Mouse (Mus musculus) liver, embryonic 15.5 days (tissue): ENCODE measurements at regions not wholly inside any gene's neighbourhood (a gene's known extent, or its start where the extent isn't known, plus 50 kb on each side); places are given as distances from the start of the nearest gene placed in this dataset.

ENCODE experiments used
- ATAC-seq: fragments of 200-750 bp; cut with Nextera tagmentation; 2 replicates; pipeline ENCODE4 v1.8.0; 2017; ENCODE audit warnings: moderate number of reproducible peaks, mild to moderate bottlenecking, moderate library complexity; ENCODE audit not compliant: insufficient read depth
- H3K27ac ChIP-seq: fragments of 300-500 bp; sonication (generic); replicated peaks from 2 replicates; pipeline ENCODE4 v1.5.1; 2015; ENCODE audit warnings: mild to moderate bottlenecking, inconsistent platforms
- H3K27me3 ChIP-seq: fragments of 300-500 bp; sonication (generic); 2 replicates; pipeline ENCODE4 v1.6.1; 2015; ENCODE audit warnings: mild to moderate bottlenecking, inconsistent platforms
- H3K36me3 ChIP-seq: fragments of 300-500 bp; sonication (generic); replicated peaks from 2 replicates; pipeline ENCODE4 v1.6.1; 2015; ENCODE audit warnings: moderate library complexity, mild to moderate bottlenecking, inconsistent platforms
- H3K4me1 ChIP-seq: fragments of 300-500 bp; sonication (generic); replicated peaks from 2 replicates; pipeline ENCODE4 v1.6.1; 2015; ENCODE audit warnings: inconsistent platforms
- H3K4me2 ChIP-seq: fragments of 300-500 bp; sonication (generic); 2 replicates; pipeline ENCODE4 v1.6.1; 2015; ENCODE audit warnings: moderate library complexity, mild to moderate bottlenecking, inconsistent platforms
- H3K4me3 ChIP-seq: fragments of 300-500 bp; sonication (generic); replicated peaks from 2 replicates; pipeline ENCODE4 v1.5.1; 2015; ENCODE audit warnings: mild to moderate bottlenecking, inconsistent platforms
- H3K9ac ChIP-seq: fragments of 300-500 bp; sonication (generic); 2 replicates; pipeline ENCODE4 v1.6.1; 2015; ENCODE audit warnings: moderate library complexity, mild to moderate bottlenecking, inconsistent platforms
- H3K9me3 ChIP-seq: fragments of 300-500 bp; sonication (generic); replicated peaks from 2 replicates; pipeline ENCODE4 v1.6.1; 2016; ENCODE audit warnings: inconsistent platforms
- WGBS: fragments of 180-500 bp; shearing (Covaris S2); methylation state at CpG from one replicate; pipeline ENCODE4 v1.1.7; 2015; ENCODE audit warnings: mixed read lengths; ENCODE audit not compliant: insufficient replicate concordance; 5-methylcytosine and 5-hydroxymethylcytosine counted together

- H3K27ac ChIP-seq, result no peak overlapping the region
- H3K4me1 ChIP-seq, result no peaks in the 10 kb centered on the region
- no peaks in the 10 kb centered on the region for H3K9me3 ChIP-seq
- H3K27me3 ChIP-seq, result no peaks in the 10 kb centered on the region
- no peak overlapping the region for H3K9ac ChIP-seq
- WGBS, result 74% methylated on average over 9 of the region's 9 CpGs
- no peak overlapping the region for H3K4me3 ChIP-seq
- H3K36me3 ChIP-seq, result no peaks in the 10 kb centered on the region
- H3K4me2 ChIP-seq, result no peak overlapping the region
- ATAC-seq, result no peak
Measured at GRCm38 (mm10) chr6:94898881-94899280, 198.9 kb upstream of the Lrig1 start.

DNA sequence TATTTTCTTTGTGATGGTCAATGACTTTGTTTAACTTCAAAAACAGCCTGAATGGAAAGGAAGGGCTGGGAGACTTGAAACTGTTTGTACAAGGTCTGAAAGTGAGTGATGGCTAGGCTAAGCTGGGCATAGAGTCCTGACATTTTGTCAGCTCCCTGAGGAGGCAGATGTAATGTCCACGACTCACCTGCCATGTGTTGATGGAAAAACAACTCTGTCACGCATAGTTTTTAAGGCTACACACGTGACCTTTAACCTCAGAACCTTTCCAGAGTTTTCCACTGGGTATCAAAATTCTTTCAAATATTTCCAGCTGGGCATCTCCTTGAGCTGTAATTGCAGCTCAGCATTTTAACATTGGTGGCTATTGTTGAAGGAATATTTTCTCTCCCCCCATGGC is 190.2 kb upstream of the Lrig1 start:
- Histone ChIP-seq H3K9ac (no peak overlapping the region), H3K4me3 (no peak overlapping the region), H3K4me1 (no peaks in the 10 kb centered on the region), H3K27ac (no peak overlapping the region), H3K36me3 (no peaks in the 10 kb centered on the region), H3K4me2 (no peak overlapping the region), H3K9me3 (no peaks in the 10 kb centered on the region), H3K27me3 (no peaks in the 10 kb centered on the region)
- no peak for ATAC-seq
- WGBS, result 45% methylated on average over 3 of the region's 3 CpGs

GRCm38 (mm10) chr6:94889271-94889670 is 189.3 kb upstream of the Lrig1 start:
- no peaks in the 10 kb centered on the region for H3K36me3 ChIP-seq
- ATAC-seq, result no peak
- WGBS, result 64% methylated on average over 10 of the region's 10 CpGs

GRCm38 (mm10) chr6:94881139-94881538 is 181.2 kb upstream of the Lrig1 start:
- no peak overlapping the region for H3K27ac ChIP-seq

More at GRCm38 (mm10) chr6:94889271-94889670, 189.3 kb upstream of the Lrig1 start:
- Histone ChIP-seq H3K4me3 (no peak overlapping the region), H3K4me2 (no peak overlapping the region), H3K9ac (no peak overlapping the region), H3K9me3 (no peaks in the 10 kb centered on the region), H3K4me1 (no peaks in the 10 kb centered on the region), H3K27me3 (no peaks in the 10 kb centered on the region), H3K27ac (no peak overlapping the region)

DNA sequence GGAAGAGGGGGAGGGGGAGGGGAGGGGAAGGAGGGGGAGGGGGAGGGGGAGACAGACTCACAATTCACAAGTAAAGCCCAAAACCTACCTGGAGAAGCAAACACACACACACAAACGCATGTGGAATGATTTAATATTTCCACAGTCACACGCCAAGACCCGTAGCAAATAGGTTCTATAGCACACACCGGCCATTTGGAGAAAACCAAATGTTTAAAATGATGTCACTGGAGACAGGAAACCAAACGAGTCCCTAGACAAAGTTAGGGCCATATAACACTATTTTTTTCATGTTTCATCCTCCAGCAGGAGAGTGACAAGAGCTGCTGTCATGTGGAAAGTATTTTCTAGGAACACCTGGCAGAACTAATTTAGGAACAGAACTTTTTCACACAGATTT is 175.9 kb upstream of the Lrig1 start:
- Histone ChIP-seq H3K27ac (no peak overlapping the region), H3K4me1 (no peaks in the 10 kb centered on the region), H3K9ac (no peak overlapping the region), H3K9me3 (no peaks in the 10 kb centered on the region), H3K27me3 (no peaks in the 10 kb centered on the region), H3K4me3 (no peak overlapping the region), H3K36me3 (no peaks in the 10 kb centered on the region), H3K4me2 (no peak overlapping the region)
- no peak for ATAC-seq
- 60% methylated on average over 5 of the region's 5 CpGs for WGBS

More at GRCm38 (mm10) chr6:94881139-94881538, 181.2 kb upstream of the Lrig1 start:
- 63% methylated on average over 10 of the region's 10 CpGs for WGBS
- Histone ChIP-seq H3K4me1 (no peaks in the 10 kb centered on the region), H3K4me2 (no peak overlapping the region), H3K4me3 (no peak overlapping the region), H3K27me3 (no peaks in the 10 kb centered on the region), H3K36me3 (no peaks in the 10 kb centered on the region), H3K9me3 (no peaks in the 10 kb centered on the region), H3K9ac (no peak overlapping the region)
- ATAC-seq, result no peak

GRCm38 (mm10) chr6:94875065-94875464 is 175.1 kb upstream of the Lrig1 start:
- no peak overlapping the region for H3K9ac ChIP-seq
- no peaks in the 10 kb centered on the region for H3K9me3 ChIP-seq
- no peak for ATAC-seq
- no peaks in the 10 kb centered on the region for H3K4me1 ChIP-seq
- no peaks in the 10 kb centered on the region for H3K27me3 ChIP-seq
- no peak overlapping the region for H3K27ac ChIP-seq
- H3K4me3 ChIP-seq, result no peak overlapping the region
- no peaks in the 10 kb centered on the region for H3K36me3 ChIP-seq
- no peak overlapping the region for H3K4me2 ChIP-seq
- 65% methylated on average over 4 of the region's 4 CpGs for WGBS

GRCm38 (mm10) chr6:94874415-94874814 is 174.5 kb upstream of the Lrig1 start:
- 62% methylated on average over 1 of the region's 1 CpGs for WGBS
- no peak overlapping the region for H3K9ac ChIP-seq
- H3K27me3 ChIP-seq, result no peaks in the 10 kb centered on the region
- no peak overlapping the region for H3K27ac ChIP-seq
- ATAC-seq, result no peak
- no peak overlapping the region for H3K4me3 ChIP-seq
- no peaks in the 10 kb centered on the region for H3K36me3 ChIP-seq
- H3K4me2 ChIP-seq, result no peak overlapping the region
- no peaks in the 10 kb centered on the region for H3K9me3 ChIP-seq
- H3K4me1 ChIP-seq, result no peaks in the 10 kb centered on the region

DNA sequence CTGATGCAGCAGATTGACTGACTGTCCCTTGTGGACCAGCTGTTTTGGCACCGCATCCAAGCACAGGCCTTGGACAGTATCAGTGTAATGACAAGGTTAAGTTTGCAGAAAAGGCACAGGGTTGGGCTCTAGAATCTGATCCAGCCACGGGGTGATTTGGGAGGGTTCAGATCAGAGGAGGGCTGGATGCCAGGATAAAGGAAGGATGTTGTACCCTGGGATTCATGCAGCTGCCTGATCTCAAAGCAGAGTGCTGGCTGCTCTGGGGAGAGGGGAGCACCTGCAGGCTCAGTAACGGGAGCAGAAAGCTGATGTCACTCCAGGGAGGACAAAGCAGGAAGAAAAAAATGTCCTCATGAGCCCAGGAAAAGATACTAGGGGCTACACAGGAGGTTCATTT is 168.0 kb upstream of the Lrig1 start:
- no peak overlapping the region for H3K27ac ChIP-seq
- 44% methylated on average over 3 of the region's 3 CpGs for WGBS
- no peak for ATAC-seq

GRCm38 (mm10) chr6:94865498-94865897 is 165.5 kb upstream of the Lrig1 start:
- H3K4me1 ChIP-seq, result no peaks in the 10 kb centered on the region
- no peak for ATAC-seq
- H3K36me3 ChIP-seq, result no peaks in the 10 kb centered on the region
- no peaks in the 10 kb centered on the region for H3K9me3 ChIP-seq
- H3K4me3 ChIP-seq, result no peak overlapping the region
- H3K27me3 ChIP-seq, result no peaks in the 10 kb centered on the region
- H3K27ac ChIP-seq, result no peak overlapping the region
- 43% methylated on average over 2 of the region's 2 CpGs for WGBS
- H3K9ac ChIP-seq, result no peak overlapping the region
- no peak overlapping the region for H3K4me2 ChIP-seq

More for the DNA sequence above, 168.0 kb upstream of the Lrig1 start:
- Histone ChIP-seq H3K4me3 (no peak overlapping the region), H3K4me2 (no peak overlapping the region), H3K36me3 (no peaks in the 10 kb centered on the region), H3K4me1 (no peaks in the 10 kb centered on the region), H3K9me3 (no peaks in the 10 kb centered on the region), H3K27me3 (no peaks in the 10 kb centered on the region), H3K9ac (no peak overlapping the region)

DNA sequence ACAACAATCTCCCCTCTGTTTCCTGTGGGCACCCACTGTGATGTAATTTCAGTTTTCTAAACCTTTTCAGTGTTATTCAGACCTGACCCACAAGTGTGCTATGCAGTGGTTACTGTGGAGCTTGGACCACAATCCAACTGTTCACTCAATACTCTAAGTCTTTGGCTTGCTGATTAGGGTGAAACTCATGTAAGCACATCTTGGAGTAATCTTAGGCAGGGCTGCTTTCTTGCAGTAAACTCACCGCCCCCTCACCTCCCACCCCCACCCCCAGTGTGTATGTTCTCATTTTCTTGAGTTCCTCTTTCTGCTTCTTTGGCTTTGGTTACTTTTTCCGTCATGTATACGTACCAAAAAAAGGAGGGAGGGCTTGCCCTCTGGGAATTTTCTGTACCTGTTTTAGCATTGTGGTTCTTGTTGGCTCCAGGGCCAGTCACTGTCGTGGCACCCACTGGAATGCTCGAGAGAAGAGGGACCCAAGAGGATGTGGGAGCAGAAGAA is 158.2 kb upstream of the Lrig1 start:
- WGBS, result 16% methylated on average over 5 of the region's 5 CpGs
- no peak for ATAC-seq
- H3K4me2 ChIP-seq, result no peak overlapping the region

DNA sequence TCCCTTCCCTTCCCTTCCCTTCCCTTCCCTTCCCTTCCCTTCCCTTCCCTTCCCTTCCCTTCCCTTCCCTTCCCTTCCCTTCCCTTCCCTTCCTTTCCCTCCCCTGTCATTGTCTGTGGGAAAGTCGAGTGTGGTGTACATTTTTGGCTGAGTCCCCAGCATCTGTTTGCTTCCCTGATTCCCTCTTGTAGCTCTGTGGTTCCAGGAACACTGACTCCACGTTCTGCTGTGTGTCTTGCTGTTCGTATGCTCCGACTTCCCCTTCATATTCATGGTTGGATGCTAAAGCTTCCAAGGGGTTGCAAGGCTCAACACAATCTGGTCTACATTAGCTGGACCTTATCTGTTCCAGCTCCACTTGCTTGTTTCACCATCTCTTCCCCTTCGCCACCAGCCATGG is 150.2 kb upstream of the Lrig1 start:
- no peak overlapping the region for H3K9ac ChIP-seq
- no peak overlapping the region for H3K27ac ChIP-seq
- no peaks in the 10 kb centered on the region for H3K4me1 ChIP-seq
- H3K4me3 ChIP-seq, result no peak overlapping the region
- 53% methylated on average over 5 of the region's 5 CpGs for WGBS
- no peaks in the 10 kb centered on the region for H3K9me3 ChIP-seq
- H3K27me3 ChIP-seq, result no peaks in the 10 kb centered on the region
- ATAC-seq, result no peak
- H3K4me2 ChIP-seq, result no peak overlapping the region
- no peaks in the 10 kb centered on the region for H3K36me3 ChIP-seq

More for the DNA sequence above, 158.2 kb upstream of the Lrig1 start:
- no peaks in the 10 kb centered on the region for H3K4me1 ChIP-seq
- H3K4me3 ChIP-seq, result no peak overlapping the region
- no peaks in the 10 kb centered on the region for H3K27me3 ChIP-seq
- no peaks in the 10 kb centered on the region for H3K36me3 ChIP-seq
- H3K9ac ChIP-seq, result no peak overlapping the region
- H3K27ac ChIP-seq, result no peak overlapping the region
- no peaks in the 10 kb centered on the region for H3K9me3 ChIP-seq

DNA sequence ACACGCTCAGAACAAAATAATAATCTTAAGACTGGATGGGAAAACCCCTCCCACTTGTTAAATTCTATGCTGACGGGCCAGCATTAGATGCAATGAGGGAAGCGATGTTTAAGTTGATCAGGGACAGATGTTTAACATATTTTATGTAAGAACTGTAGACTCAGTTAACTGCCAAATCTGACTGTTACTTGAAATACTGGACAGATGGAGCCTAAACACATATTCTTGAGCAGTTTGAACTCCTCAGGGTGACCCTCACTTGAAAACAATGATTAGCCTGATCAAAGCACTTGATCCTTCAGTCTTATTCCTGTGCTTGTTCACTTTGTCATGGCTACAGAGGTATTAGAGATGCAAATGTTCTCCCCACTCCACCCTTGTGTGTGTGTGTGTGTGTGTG is 149.6 kb upstream of the Lrig1 start:
- no peak for ATAC-seq
- no peak overlapping the region for H3K27ac ChIP-seq

More for the DNA sequence above, 149.6 kb upstream of the Lrig1 start:
- 55% methylated on average over 3 of the region's 3 CpGs for WGBS
- Histone ChIP-seq H3K4me3 (no peak overlapping the region), H3K27me3 (no peaks in the 10 kb centered on the region), H3K4me2 (no peak overlapping the region), H3K4me1 (no peaks in the 10 kb centered on the region), H3K9me3 (no peaks in the 10 kb centered on the region), H3K9ac (no peak overlapping the region), H3K36me3 (no peaks in the 10 kb centered on the region)
